Mouse (Mus musculus) limb, embryonic 13.5 days (tissue): Measurements from ENCODE around the gene Olfr1054. TPM values are rescaled to one million over a fixed set of nuclear protein-coding genes. Genes with fewer than 3 reads are reported as not detected.
"Not testable (repeated sequence)": the region's sequence is repeated elsewhere in the genome, so short reads cannot be mapped to it uniquely, and the experiment has no call there.

Experiments used
- ATAC-seq: fragments of 200-750 bp; cut with Nextera tagmentation; 2 replicates; pipeline ENCODE4 v1.8.0; 2017; ENCODE audit warnings: low read depth, moderate number of reproducible peaks, moderate TSS enrichment; ENCODE audit not compliant: low FRiP score
- H3K27ac ChIP-seq: fragments of 300-500 bp; sonication (generic); 2 replicates; pipeline ENCODE4 v1.5.1; 2015; ENCODE audit warnings: inconsistent platforms, mild to moderate bottlenecking, moderate library complexity
- H3K27me3 ChIP-seq: fragments of 300-500 bp; sonication (generic); 2 replicates; pipeline ENCODE4 v1.6.1; 2015; ENCODE audit warnings: mild to moderate bottlenecking, inconsistent platforms
- H3K36me3 ChIP-seq: fragments of 300-500 bp; sonication (generic); 2 replicates; pipeline ENCODE4 v1.6.1; 2015; ENCODE audit warnings: inconsistent platforms, mild to moderate bottlenecking, moderate library complexity
- H3K4me1 ChIP-seq: fragments of 300-500 bp; sonication (generic); 2 replicates; pipeline ENCODE4 v1.6.1; 2015; ENCODE audit warnings: inconsistent platforms
- H3K4me2 ChIP-seq: fragments of 300-500 bp; sonication (generic); replicated peaks from 2 replicates; pipeline ENCODE4 v1.6.1; 2015; ENCODE audit warnings: inconsistent platforms, mild to moderate bottlenecking, moderate library complexity
- H3K4me3 ChIP-seq: fragments of 300-500 bp; sonication (generic); 2 replicates; pipeline ENCODE4 v1.5.1; 2015; ENCODE audit warnings: moderate library complexity, mild to moderate bottlenecking, inconsistent platforms
- H3K9ac ChIP-seq: fragments of 300-500 bp; sonication (generic); 2 replicates; pipeline ENCODE4 v1.6.1; 2015; ENCODE audit warnings: mild to moderate bottlenecking, inconsistent platforms
- H3K9me3 ChIP-seq: fragments of 300-500 bp; sonication (generic); 2 replicates; pipeline ENCODE4 v1.6.1; 2016; ENCODE audit warnings: inconsistent platforms
- WGBS: fragments of 180-500 bp; shearing (Covaris S2); methylation state at CpG from one replicate; pipeline ENCODE4 v1.1.7; 2015; 5-methylcytosine and 5-hydroxymethylcytosine counted together
- polyA plus RNA-seq: library from polyadenylated mRNA; unstranded; fragments of >200 nt; fragmentation: Nextera tagmentation; extraction: Ambion mirVana; gene quantifications from 2 replicates; pipeline ENCODE4 v1.2.1, GENCODE M21; 2015

Gene Olfr1054
- polyA plus RNA-seq = not detected in 2 replicates

DNA sequence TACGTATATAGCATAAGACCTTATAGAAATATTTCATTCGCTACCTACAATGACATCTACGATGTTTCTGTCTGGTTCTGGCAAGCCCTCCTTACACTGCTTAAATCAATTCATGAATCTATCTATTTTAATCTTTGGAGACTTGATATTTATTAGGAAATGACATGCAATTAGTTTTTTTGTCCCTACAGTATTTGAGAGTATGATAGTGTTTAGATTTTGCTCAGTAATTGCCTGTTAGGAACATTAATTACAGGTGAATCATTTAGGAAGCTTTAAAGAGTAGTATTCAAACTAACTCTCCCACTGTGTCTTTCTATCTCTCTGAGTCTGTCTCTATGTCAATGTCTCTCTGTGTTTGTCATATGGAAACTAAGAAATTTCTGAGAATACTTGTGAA lies at the start of gene Olfr1054:
Gene Olfr1054, minus strand, starts transcription at position 101 of the 400 bp plus-strand sequence.
- Histone ChIP-seq H3K4me2 (no peak within 1 kb of the TSS), H3K27me3 (no peaks in the 10 kb centered on the region), H3K9me3 (no peaks in the 10 kb centered on the region), H3K9ac (no peak within 1 kb of the TSS), H3K4me3 (no peak within 1 kb of the TSS), H3K4me1 (no peaks in the 10 kb centered on the region), H3K27ac (no peak within 1 kb of the TSS), H3K36me3 (no peaks in the 10 kb centered on the region)
- 88% methylated on average over 3 of the region's 3 CpGs for WGBS
- no peak for ATAC-seq

DNA sequence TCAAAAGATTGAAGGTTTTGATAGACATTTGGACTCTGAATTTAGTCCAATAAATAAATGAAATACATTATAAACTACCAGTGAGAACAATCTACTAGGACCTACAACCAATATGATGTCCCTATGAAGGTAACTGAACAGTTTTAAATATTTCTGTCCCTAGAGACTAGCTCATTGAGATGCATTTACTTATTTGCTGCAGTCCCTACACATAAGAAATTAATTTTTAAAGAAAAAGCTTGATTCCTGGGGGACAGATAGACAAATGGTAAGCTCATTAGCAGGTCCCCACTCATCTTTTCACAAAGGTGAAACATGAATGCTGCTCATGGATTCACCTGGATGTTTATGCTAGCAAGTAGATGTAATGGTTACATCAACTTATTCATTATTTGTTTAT lies 43.1 kb upstream of the Olfr1054 start, which contains the start of gene Olfr1057:
Gene Olfr1057, minus strand, starts transcription at position 101 of the 400 bp plus-strand sequence.
- Histone ChIP-seq H3K4me3 (no peak within 1 kb of the TSS), H3K9me3 (no peaks in the 10 kb centered on the region), H3K4me1 (no peaks in the 10 kb centered on the region), H3K27me3 (no peaks in the 10 kb centered on the region), H3K36me3 (no peaks in the 10 kb centered on the region), H3K9ac (no peak within 1 kb of the TSS), H3K4me2 (no peak within 1 kb of the TSS), H3K27ac (no peak within 1 kb of the TSS)
- ATAC-seq = no peak

DNA sequence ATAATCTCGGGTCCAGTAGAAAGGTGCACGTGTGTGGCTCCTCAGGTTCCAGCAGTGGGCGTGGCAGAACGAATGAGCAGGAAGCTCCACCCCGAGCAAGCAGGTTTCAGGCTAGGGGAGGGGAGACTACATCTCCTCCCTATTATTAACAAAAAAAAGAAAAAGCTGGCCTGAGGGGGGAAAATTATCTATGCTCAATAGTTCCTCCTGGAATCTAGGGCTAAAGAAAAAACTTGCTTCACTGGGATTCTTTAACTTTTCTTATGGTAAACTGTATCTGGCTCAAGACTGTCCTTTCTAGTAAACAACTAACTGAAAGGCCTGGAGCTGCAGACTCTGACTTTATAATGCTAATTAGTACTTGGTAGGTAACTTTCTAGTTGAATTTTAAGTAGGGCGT lies 31.1 kb upstream of the Olfr1054 start:
- not testable (repeated sequence) for H3K4me2 ChIP-seq, H3K4me1 ChIP-seq, H3K36me3 ChIP-seq, H3K27ac ChIP-seq, H3K27me3 ChIP-seq, H3K9me3 ChIP-seq, H3K9ac ChIP-seq, ATAC-seq, H3K4me3 ChIP-seq
- 100% methylated on average over 1 of the region's 6 CpGs for WGBS

DNA sequence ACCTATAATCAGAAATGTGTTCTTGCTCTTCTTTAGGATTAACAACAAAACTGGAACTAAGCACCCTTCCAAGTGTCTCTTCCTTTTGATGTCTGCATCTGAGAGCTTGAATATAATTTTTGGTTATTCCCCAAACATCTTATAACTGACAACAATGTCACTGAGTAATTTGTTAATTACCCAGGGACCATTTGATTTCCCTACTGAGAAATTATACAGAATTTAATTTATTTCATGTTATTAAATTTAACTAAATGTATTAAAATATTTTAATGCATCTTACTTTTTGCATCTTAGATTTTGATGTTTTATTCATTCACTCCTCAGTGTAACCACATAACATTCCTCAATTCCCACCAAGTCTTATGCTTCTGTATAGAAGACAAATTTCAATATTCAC lies 27.1 kb upstream of the Olfr1054 start, which contains the start of gene Olfr1056:
Gene Olfr1056, minus strand, starts transcription at position 101 of the 400 bp plus-strand sequence.
- no peak within 1 kb of the TSS for H3K4me3 ChIP-seq
- no peaks in the 10 kb centered on the region for H3K9me3 ChIP-seq
- H3K4me2 ChIP-seq = no peak within 1 kb of the TSS
- H3K4me1 ChIP-seq = no peaks in the 10 kb centered on the region
- H3K27ac ChIP-seq = no peak within 1 kb of the TSS
- no peak for ATAC-seq
- no peaks in the 10 kb centered on the region for H3K27me3 ChIP-seq
- no peak within 1 kb of the TSS for H3K9ac ChIP-seq
- no peaks in the 10 kb centered on the region for H3K36me3 ChIP-seq

DNA sequence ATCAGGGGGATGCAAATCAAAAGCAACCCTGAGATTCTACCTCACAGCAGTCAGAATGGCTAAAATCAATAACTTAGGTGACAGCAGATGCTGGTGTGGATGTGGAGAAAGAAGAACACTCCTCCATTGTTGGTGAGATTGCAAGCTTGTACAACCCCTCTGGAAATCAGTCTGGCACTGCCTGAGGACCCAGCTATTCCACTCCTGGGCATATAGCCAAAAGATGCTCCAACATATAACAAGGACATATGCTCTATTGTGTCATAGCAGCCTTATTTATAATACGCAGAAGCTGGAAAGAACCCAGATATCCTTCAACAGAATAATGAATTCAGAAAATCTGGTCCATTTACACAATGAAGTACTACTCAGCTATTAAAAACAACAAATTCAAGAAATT lies 16.5 kb upstream of the Olfr1054 start:
- H3K9ac ChIP-seq, H3K27ac ChIP-seq, H3K4me3 ChIP-seq, H3K27me3 ChIP-seq, H3K4me1 ChIP-seq, H3K36me3 ChIP-seq, H3K4me2 ChIP-seq, ATAC-seq, H3K9me3 ChIP-seq: not testable (repeated sequence)
- 93% methylated on average over 1 of the region's 1 CpGs for WGBS

DNA sequence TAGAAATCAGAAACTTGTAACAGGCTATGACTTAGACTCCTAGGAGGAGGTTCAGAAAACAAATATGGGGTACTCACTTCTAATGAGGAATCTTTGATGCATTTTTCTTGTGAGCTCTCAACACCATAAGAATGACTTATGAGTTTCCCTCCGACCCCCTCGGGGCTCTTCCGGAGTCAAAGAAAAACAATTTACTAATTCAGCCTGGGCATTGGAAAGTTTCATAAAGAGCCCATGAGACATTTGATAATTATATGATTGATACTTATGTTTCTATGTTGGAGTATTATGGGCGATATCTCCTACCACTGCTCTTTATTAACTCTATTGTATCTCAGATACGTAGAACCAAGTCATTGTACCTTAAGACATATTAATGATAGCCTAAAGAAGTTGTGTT lies 15.0 kb upstream of the Olfr1054 start, which contains the start of gene Olfr1055:
Gene Olfr1055, minus strand, starts transcription at position 101 of the 400 bp plus-strand sequence.
- Histone ChIP-seq H3K4me2 (no peak within 1 kb of the TSS), H3K27ac (no peak within 1 kb of the TSS), H3K27me3 (no peaks in the 10 kb centered on the region), H3K4me1 (no peaks in the 10 kb centered on the region), H3K4me3 (no peak within 1 kb of the TSS), H3K9ac (no peak within 1 kb of the TSS), H3K36me3 (no peaks in the 10 kb centered on the region), H3K9me3 (no peaks in the 10 kb centered on the region)
- WGBS = 87% methylated on average over 5 of the region's 5 CpGs
- no peak for ATAC-seq

DNA sequence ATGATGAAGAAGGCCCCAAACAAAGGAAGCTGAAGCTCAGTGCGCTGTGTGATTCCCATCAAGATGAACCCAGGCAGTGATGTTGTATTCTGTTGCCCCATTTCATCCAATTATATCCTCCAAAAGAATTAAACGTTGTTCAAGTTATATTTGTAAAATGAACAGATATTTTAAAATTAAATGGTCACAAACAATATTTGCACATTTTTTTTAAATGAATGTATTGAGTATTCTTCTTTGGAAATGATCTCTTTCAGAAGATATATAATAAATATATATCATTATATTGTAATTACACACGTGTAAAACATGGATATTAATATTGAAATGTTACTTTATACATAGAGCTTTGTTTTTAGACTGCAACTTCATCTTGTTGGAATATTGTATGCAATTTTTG lies 20.0 kb downstream of the Olfr1054 start, which contains the start of gene Olfr1053:
Gene Olfr1053, minus strand, starts transcription at position 101 of the 400 bp plus-strand sequence.
- H3K36me3 ChIP-seq = no peaks in the 10 kb centered on the region
- H3K27me3 ChIP-seq = no peaks in the 10 kb centered on the region
- ATAC-seq = no peak
- 63% methylated on average over 3 of the region's 3 CpGs for WGBS
- no peak within 1 kb of the TSS for H3K9ac ChIP-seq
- H3K27ac ChIP-seq = no peak within 1 kb of the TSS
- H3K4me2 ChIP-seq = no peak within 1 kb of the TSS
- no peaks in the 10 kb centered on the region for H3K9me3 ChIP-seq
- no peak within 1 kb of the TSS for H3K4me3 ChIP-seq
- no peaks in the 10 kb centered on the region for H3K4me1 ChIP-seq

DNA sequence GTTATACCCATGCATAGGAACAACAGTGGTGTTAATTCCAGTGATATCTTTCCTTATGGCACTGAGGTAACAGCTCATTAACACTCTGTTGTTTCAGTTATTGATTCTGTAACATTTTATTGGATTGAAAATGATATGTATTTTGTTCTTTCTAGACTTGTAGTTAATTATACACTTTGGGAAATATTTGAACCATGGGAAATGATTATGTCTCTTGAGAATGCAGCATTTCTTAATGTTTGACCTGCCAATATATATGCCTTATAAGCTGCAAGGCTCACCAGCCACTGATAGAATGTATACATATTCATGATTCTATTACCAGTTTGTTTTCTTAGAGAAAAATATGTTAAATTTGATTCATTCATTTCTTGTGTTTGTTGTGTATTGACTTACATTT lies 43.1 kb downstream of the Olfr1054 start, which contains the start of gene Olfr1052:
Gene Olfr1052, plus strand, starts transcription at position 301 of the 400 bp plus-strand sequence.
- Histone ChIP-seq H3K27ac (no peak within 1 kb of the TSS), H3K4me2 (no peak within 1 kb of the TSS), H3K4me1 (no peaks in the 10 kb centered on the region), H3K27me3 (no peaks in the 10 kb centered on the region), H3K9ac (no peak within 1 kb of the TSS), H3K9me3 (no peaks in the 10 kb centered on the region), H3K4me3 (no peak within 1 kb of the TSS), H3K36me3 (no peaks in the 10 kb centered on the region)
- ATAC-seq = no peak

Other genes with a start within 250 kb of the Olfr1054 start
- gene Olfr1037, start 248.0 kb downstream of the Olfr1054 start, polyA plus RNA-seq = not detected in 2 replicates
- not detected in 2 replicates for gene Olfr1039, start 199.5 kb downstream of the Olfr1054 start, polyA plus RNA-seq
- not detected in 2 replicates for gene Olfr1040, start 188.7 kb downstream of the Olfr1054 start, polyA plus RNA-seq
- not detected in 2 replicates for gene Olfr1042, start 173.6 kb downstream of the Olfr1054 start, polyA plus RNA-seq
- gene Olfr1043, start 167.9 kb downstream of the Olfr1054 start, polyA plus RNA-seq = not detected in 2 replicates
- gene Olfr1044, start 157.6 kb downstream of the Olfr1054 start, polyA plus RNA-seq = not detected in 2 replicates
- gene Olfr52, start 149.8 kb downstream of the Olfr1054 start, polyA plus RNA-seq = not detected in 2 replicates
- not detected in 2 replicates for gene Olfr1045, start 132.4 kb downstream of the Olfr1054 start, polyA plus RNA-seq
- gene Olfr1046, start 116.1 kb downstream of the Olfr1054 start, polyA plus RNA-seq = not detected in 2 replicates
- not detected in 2 replicates for gene Olfr1047, start 104.0 kb downstream of the Olfr1054 start, polyA plus RNA-seq
- gene Olfr1048, start 95.1 kb downstream of the Olfr1054 start, polyA plus RNA-seq = not detected in 2 replicates
- gene Olfr1049, start 77.1 kb downstream of the Olfr1054 start, polyA plus RNA-seq = not detected in 2 replicates
- not detected in 2 replicates for gene Olfr1051, start 56.3 kb downstream of the Olfr1054 start, polyA plus RNA-seq
- gene Olfr1052, start 43.0 kb downstream of the Olfr1054 start, polyA plus RNA-seq = not detected in 2 replicates
- gene Olfr1053, start 20.1 kb downstream of the Olfr1054 start, polyA plus RNA-seq = not detected in 2 replicates
- gene Olfr1055, start 14.9 kb upstream of the Olfr1054 start, polyA plus RNA-seq = not detected in 2 replicates
- not detected in 2 replicates for gene Olfr1056, start 27.0 kb upstream of the Olfr1054 start, polyA plus RNA-seq
- gene Olfr1057, start 43.0 kb upstream of the Olfr1054 start, polyA plus RNA-seq = not detected in 2 replicates
- gene Olfr1058, start 53.1 kb upstream of the Olfr1054 start, polyA plus RNA-seq = not detected in 2 replicates
- not detected in 2 replicates for gene Olfr1061, start 78.6 kb upstream of the Olfr1054 start, polyA plus RNA-seq
- not detected in 2 replicates for gene Olfr1062, start 91.3 kb upstream of the Olfr1054 start, polyA plus RNA-seq
- gene Olfr1065, start 115.2 kb upstream of the Olfr1054 start, polyA plus RNA-seq = not detected in 2 replicates
- not detected in 2 replicates for gene Olfr1066, start 120.8 kb upstream of the Olfr1054 start, polyA plus RNA-seq
- not detected in 2 replicates for gene Olfr228, start 152.0 kb upstream of the Olfr1054 start, polyA plus RNA-seq
- gene Olfr1076, start 173.0 kb upstream of the Olfr1054 start, polyA plus RNA-seq = not detected in 2 replicates
- gene Olfr1079, start 207.0 kb upstream of the Olfr1054 start, polyA plus RNA-seq = not detected in 2 replicates
- gene Olfr1080, start 222.8 kb upstream of the Olfr1054 start, polyA plus RNA-seq = not detected in 2 replicates